Mouse (Mus musculus): ENCODE measurements at regions not wholly inside any gene's neighbourhood (a gene's known extent, or its start where the extent isn't known, plus 50 kb on each side); places are given as distances from the start of the nearest gene placed in this dataset.

DNA sequence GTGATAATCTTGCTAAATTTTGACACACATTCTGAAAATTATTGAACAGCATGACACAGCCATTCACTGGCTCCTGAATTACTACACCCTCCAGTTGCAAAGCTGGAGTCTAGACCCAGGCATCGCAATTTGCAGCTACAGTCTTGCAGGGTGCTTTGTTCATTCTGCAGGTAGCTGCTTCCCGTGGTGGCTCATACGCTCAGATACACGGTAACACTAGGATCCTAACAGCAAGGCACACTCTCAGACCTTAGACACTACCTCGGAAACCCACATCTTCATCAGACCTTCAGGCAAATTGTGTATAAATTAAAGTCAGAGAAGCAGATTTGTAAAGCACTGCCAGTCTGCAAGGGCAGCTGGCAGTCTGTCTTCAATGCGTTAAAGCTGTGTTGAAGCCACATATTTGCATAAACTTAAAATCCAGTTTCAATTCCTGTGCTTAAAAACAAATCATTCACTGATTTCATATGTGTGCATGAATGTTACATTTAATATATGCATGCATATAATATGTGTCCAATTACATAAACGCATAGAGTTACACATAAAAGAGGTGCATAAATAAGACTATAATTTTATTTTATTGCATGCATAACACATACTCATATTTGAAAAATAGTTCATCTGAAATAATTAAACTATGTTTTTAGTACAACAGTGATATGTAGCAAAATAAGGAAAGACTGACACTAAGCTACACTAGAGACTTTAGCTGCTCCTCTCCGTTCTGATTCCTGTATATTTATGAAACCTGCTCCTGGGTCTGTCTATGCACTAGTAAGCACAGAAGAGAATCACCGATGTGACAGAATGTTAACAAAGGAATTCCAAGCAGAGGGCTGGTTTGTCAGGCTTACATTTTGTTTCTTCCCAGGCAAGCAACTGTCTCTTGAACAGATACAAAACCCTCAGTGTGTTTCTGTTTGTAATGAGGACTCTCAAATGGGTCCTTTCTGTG is 227.5 kb upstream of the Itga1 start:
- TF ChIP-seq CTCF (IDR thresholded peaks at IDR 0.05; ENCODE audit: borderline replicate concordance, extremely low read depth, insufficient read depth, insufficient read length) = no peak
- TF ChIP-seq POLR2A (IDR thresholded peaks at IDR 0.05; ENCODE audit: borderline replicate concordance, extremely low read depth, insufficient read depth, insufficient read length, poor library complexity, severe bottlenecking) = no peak

Measured in brain, embryonic 14.5 days (tissue).